Mouse (Mus musculus) thymus, postnatal 36 days (tissue): ENCODE results near the gene Kpna7.
"Not testable (repeated sequence)": the region's sequence is repeated elsewhere in the genome, so short reads cannot be mapped to it uniquely, and the experiment has no call there.

ENCODE experiments used
- DNase-seq, 2 experiments: peaks; one replicate each; pipeline ENCODE4 v3.0.0; 2022; ENCODE audit warnings: mixed read lengths in 2 of 2

The Kpna7 gene

DNA sequence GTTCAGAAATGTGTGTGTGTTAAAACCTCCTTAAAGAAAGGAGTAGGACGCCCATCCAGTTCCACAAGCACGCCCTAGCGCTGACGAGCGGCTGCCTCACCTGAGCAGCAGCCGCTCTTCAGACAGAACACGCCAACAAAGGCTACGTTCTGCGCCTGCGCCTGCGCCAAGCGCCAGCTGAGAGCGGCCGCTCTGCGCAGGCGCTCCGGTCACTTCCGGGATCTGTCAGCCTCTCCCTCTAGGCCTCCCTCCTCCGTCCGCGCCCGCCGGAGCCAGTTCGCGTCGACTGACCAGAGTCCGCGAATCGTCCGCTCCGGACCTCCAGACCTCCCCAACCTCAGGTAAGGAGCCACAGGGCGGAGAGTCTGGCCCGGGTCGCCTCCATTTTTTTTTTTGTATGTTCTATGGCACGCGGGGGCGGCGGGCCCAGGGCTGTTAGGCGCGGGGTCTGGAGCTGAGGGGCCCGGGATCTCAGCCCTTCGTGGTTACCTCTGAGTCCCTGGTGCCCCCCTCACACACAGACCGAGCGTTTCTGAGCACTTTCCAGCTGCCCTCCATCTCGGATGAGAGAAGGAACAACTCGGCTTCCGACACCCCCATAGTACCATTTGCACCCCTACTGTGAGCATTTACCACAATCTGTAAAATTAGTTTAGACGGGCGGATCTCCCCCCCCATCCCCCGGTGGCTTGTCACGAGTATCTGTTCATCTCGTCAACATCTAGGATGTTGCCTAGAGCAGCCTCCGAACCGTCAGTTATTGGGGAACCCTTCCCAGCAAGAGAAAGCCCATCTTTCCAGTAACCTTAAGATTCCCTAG lies at the start of gene Kpna7, which contains the start of gene Arpc1a:
TSS of gene Kpna7 (minus strand) at position 399 of the 820 bp plus-strand sequence.
TSS of gene Arpc1a (plus strand) at position 199 of the 820 bp plus-strand sequence.
- DNase-seq: peak; percentile 93 to 95

DNA sequence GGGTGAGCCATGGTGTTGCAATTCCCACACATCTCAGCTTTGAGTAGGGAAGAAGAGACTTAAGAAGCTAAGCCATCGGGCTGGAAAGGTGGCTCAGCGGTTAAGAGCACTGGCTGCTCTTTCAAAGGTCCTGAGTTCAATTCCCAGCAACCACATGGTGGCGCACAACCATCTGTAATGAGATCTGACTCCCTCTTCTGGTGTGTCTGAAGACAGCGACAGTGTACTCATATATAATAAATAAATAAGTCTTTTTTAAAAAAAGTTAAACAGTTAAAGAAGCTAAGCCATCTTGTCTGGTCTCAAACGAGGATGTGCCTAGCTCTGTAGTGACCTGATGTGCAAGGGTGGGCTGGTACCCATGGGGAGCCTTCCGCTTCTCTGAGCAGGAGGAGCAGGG lies 49.4 kb upstream of the Kpna7 start:
- DNase-seq: not testable (repeated sequence)

DNA sequence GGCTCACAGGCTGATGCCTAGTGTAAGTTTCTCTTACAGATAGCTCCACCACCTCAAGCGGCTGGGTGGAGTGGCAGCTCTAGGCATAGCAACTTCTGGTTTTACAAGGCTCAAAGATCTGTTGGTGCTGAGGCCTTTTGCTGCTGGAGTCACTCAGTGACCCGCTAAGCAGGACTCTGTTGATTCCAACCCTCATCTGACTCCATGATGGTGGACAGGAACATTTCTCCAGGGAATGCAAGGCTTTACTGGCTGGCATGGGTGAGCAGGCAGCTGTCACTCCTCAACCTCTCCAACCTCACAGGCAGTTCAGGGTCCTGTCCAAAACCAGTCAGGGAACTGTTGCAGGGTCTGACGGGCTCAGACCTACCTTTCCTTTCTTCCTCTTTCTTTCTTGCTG lies 47.2 kb upstream of the Kpna7 start:
- no peak for DNase-seq

DNA sequence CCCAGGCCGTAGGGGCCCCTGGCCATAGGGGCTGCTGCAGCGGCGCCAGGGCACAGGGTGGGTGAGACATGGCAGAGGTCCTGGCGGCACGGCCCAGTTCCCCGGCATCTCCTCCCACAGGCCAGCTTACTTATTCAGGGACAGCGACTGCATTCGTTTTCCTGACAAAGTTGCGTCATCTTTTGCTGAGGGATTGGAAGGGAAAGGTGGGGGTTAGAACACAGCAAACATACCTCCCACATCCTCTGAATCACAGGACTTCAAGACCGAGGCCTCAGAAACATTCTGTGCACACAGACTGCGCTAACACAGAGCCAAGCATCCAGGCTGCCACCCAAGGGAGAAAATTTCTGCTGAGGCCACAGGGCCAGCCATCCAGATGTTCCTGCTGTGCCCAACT lies 46.4 kb upstream of the Kpna7 start:
- no peak for DNase-seq

DNA sequence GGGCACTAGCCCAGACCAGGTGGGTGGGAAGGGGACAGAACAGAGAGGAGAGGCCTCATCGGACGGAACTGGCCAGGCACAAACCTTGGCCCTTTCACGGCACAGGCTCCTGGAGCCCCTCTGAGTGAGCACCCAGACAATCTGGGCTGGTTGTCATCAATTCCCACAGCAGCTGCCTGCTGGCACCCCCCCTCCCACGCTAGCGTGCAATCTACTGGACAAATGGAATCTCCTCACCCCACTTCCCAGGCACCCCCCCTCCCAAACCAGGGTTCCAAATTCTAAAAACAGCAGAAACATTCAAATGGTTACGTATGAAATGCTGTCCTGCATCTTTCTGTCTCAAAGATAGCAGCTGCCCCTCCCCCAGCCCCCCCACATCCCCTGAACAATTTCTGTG lies 45.9 kb upstream of the Kpna7 start:
- DNase-seq: not testable (repeated sequence)

DNA sequence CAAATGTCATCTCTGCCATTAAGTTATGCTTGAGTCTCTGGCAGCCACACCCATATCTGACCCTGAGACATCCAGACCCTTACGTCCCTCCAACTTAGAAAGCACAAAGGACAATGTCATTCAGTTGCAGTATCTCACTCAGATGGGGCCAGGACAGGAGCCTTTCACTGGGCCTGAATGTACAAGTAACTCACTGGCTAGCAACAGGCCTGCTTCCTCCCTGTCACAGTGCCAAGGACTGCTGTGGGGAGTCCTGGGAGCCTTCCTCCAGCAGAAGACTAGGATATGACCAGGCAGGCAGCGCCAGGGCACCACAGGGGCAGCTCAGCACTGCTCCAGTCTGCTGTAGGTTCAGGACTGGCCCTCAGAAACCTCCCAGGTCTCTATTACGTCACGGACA lies 45.3 kb upstream of the Kpna7 start:
- DNase-seq: no peak

DNA sequence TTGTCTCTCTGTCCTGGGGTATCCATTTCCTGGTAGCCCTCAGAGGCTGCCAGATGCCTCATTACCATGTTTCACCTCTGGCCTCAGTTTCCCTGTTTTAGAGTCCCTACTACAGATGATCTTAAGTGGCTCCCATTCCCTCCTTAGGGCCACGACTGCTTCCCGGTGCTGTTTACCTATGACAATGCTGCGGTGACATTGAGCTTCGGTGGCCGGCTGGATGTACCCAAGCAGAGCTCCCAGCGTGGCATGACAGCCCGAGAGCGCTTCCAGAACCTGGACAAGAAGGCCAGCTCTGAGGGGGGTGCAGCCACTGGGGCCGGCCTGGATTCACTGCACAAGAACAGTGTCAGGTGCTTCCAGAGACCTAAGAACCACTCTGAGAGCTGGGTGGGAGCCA lies 42.8 kb upstream of the Kpna7 start:
- DNase-seq: no peak

DNA sequence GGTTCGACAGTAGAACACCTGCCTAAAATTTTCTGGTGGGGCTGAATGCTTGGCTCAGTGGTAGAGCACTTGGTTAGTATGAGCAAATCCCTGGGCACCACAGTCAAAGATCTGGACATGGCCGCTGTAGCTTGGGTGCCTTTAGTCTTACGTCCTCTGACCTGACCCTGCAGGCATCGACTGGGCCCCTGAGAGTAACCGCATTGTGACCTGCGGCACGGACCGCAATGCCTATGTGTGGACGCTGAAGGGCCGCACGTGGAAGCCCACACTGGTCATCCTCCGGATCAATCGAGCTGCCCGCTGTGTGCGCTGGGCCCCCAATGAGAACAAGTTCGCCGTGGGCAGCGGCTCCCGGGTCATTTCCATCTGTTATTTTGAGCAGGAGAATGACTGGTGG lies 39.6 kb upstream of the Kpna7 start:
- DNase-seq: no peak

DNA sequence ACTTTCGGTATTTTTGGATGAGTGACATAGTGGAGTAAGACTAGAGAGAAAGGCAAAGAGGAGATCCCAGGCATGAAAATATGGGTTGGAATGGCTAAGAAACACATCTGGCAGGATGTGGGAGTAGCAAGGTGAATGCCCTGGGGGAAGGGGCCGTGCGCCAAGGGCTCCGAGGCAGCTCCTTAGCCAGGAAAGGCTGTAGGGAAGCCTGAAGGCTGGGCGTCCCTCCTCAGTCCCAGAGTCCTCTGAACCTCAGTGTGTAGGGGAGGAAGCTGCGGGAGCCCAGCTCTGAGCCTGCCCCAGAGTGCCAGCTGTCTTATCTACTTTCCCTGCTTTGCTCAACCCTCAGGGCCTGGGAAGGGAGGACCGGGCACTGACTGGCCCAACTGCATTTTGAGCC lies 37.1 kb upstream of the Kpna7 start:
- DNase-seq: no peak

DNA sequence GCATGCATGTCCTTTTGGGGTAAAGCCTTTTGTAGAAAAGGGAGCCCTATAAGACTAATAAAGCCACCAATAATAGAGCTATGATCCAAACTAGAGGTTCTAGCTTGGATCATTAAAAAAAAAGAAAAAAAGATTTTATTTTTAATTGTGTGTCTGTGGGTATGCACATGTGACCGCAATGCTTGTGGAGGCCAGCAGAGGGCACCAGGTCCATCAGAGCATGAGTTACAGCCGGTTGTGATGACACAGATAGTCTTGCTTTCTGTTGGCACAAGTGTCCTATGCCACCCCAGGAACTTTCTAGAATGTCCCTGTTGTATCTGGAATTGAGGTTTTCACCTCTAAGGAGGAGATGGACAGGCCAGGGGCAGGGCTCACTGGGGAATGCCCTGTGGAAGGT lies 35.6 kb upstream of the Kpna7 start:
- DNase-seq: no peak

DNA sequence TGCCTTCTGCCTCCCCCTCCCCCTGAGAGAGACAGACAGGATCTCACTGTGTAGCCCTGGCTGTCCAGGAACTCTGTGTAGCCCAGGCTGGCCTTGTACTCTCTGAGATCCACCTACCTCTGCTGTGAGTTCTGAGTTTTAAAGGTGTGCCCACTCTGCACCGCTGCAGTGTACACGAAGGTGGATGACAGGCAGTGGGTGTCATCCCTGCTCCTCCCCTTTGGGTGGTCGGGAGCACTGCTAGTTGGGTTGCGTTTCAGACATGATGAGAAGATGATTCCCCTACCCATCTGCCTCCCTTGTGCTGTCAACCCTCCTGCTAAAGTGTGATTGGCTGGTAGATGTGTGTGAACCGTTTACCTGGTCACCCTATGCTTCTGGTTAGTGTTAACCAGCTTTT lies 34.6 kb upstream of the Kpna7 start:
- no peak for DNase-seq

DNA sequence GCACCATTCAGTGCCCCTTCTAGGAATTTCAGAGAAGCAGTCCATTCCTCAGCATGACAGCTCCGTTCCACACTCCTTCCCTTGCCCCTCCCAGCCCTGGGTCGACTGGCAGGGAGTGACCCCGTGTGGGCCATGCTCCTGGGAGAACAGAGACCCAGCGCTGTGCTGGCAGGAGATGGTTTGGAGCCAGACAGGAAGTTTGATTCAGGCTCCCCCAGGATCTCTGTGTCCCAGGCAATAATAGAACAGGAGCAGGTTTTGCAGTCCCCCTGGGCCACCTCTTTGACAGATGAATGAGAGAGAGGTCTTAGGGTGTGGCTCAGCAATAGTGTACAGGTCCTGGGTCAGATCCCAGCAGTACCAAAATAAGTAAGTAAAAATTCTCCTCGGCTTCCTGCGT lies 34.2 kb upstream of the Kpna7 start:
- no peak for DNase-seq

DNA sequence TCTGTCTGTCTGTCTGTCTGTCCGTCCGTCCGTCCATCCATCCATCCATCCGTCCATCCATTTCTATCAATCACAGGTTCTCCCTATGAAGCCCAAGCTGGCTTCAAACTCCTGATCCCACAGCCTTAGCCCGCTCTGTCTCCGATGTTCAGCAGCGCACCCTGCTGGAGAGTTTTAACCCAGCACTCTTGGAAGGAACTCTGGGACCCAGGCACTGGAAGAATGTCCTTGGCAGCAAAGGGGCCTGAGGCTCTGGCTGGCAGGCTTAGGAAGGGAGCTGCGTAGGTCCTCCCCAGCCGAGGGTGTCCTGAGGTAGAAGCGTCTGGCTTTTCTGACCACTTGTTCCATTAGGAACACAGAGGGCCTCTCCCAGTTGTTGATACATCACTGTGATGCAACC lies 33.1 kb upstream of the Kpna7 start:
- DNase-seq: peak; percentile 64

DNA sequence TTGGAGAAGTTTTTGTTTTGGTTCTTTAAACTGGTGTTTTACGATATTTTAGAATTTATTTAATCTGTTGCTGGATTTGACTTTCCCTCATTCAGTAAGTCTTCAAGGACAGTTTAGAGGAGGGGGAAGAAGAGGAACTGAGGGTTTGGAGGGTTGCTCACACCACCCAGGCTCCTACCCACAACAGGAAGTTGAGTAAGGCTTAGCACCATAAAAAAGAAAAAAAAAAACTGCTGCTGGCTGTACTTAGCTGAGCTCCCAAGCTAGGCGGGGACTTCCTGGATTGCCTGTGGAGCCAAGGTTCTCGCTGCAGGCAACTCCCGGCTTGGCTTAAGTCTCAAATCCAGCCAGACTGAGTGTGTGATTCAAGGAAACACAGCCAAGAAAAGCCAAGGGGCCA lies 32.5 kb upstream of the Kpna7 start:
- peak; percentile 49 to 68 for DNase-seq

DNA sequence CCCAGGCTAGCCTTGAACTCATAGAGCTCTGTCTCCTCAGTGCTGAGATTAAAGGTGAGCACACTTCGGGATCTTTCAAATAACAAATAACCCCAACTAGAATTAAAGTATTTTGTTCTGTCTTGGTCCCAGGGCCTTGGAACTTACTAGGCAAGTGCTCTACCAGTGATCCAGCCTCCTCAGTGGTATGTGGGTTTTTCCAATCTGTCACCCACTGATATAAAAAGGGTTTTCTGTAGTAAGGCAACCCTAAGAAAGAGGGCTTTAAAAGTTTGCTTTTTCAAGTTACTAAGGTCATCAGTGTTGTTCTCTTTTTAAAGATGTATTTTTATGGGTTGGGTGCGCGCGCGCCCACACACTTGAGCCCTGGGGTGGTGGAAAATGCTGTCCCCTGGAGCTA lies 31.9 kb upstream of the Kpna7 start:
- no peak for DNase-seq

DNA sequence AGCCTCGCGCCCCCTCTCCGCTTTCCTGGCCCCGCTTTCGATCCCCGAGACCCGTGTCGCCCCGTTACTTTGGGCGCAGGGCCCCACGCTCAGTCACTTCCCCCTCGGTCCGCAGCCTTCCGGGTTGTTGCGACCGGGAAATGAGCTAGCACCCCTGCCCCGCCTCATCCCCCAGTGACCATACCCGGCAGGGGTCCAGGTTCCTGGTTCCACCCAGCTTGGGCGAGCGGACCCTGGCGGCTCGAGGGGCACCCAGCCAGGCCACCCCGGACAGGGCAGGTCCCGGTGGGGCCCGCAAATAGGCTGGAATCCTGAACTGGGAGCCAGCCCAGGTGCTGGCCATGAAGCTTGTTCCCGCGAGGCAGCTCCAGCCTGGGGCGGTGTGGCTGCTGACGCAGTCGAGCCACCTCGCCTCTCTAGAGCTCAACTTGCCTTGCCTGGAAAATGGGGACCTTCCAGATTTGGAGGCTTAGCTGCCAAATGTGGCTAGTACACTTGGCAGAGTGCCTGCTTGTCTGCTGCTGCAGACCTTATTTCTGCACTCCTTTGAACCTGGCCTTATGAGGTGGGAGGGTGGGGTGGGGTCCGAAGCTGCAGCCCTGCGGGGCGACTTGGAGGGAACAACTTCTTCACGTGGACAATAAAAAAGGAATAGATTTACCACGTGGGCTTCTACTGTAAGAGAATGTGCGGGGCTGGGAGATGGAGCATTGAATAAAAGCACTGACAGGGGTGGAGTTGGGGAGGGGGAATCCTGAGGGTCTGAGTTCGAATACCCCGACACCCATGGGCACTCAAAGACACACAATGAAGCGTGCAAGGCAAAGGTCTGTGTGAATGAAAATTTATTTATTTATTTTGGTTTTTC lies 31.0 kb upstream of the Kpna7 start:
- DNase-seq: peak; percentile 69 to 76

DNA sequence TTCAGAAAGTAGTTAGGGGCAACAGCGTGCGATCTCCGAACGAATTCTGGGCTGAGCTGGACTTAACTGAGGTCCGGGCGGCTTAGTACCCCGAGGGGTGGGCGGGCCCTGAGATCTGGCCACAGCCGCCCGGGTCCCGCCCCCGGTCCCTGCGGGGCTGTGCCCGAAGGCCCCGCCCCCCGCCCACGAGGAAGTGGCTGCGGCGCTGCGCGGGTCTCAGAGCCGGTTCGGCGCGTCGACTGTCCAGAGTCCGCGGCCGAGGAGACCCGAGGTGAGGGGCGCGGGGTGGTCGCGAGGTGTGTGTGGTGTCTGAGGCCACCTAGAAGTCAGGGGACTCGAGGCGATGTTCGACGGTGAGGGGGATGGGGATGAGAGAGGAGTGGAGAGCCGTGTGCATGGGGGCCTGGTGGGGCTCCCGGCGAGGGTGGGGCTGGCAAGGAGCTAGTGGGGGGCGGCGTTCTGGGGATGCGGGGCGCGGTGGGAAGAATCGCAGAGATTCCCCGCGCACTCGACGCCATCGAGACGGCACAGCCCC lies 30.3 kb upstream of the Kpna7 start, which contains the start of gene Arpc1b:
TSS of gene Arpc1b (plus strand) at position 145 of the 535 bp plus-strand sequence.
- DNase-seq: peak; percentile 70 to 76

DNA sequence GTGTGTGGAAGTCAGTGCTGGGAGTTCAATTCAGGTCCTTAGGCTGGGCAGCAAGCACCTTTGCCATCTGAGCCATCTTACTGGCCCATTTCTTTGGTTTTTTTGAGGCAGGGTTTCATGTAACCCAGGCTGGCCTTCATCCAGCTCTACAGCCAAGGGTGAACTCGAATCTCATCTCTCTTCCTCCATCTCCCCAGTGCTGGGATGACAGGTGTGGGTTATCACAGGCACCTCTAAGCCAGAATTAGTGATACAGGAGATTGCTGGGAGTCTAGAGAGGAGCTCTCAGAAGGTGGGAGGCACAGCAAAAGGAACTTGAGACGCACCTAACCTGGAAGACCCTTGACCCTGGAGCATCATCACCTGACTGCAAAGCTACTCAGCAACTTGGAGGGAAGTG lies 29.6 kb upstream of the Kpna7 start:
- DNase-seq: no peak

DNA sequence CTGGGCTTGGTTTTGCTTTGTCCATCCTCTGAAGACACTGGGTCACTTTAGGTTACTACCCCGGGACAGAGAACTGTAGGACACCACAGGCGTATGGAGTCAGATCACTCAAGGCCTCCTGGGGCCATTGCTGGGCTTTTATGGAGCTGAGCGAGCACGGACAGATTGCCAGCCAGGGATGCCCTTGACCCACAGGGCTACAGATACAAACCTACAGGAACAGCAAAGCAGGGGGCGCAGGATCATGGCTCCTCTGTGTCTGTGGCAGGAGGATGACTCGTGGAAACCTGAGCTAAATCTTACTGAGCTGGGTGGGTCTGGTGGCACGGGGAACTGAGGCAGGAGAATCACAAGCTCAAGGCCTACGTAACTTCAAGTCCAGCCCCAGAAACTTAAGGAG lies 28.7 kb upstream of the Kpna7 start:
- DNase-seq: no peak

DNA sequence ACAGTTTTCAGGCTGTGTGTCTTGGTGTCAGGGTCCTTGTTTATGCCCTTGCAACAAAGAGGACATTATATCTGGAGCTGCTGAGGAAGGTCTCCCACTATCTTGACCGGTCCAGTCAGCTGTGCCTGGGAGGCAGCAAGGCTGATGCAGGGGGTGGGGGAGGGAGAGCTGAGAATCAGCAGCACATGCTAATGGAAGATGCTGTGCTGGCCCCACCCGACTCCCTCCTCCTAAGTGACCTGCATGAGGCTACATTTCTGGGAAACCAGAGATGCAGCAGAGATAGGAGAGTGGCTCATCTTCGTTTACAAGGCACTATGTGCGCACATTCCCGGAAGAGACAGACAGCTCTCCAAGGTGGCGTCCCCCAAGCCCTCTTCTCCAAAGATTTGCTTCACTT lies 26.6 kb upstream of the Kpna7 start:
- no peak for DNase-seq

DNA sequence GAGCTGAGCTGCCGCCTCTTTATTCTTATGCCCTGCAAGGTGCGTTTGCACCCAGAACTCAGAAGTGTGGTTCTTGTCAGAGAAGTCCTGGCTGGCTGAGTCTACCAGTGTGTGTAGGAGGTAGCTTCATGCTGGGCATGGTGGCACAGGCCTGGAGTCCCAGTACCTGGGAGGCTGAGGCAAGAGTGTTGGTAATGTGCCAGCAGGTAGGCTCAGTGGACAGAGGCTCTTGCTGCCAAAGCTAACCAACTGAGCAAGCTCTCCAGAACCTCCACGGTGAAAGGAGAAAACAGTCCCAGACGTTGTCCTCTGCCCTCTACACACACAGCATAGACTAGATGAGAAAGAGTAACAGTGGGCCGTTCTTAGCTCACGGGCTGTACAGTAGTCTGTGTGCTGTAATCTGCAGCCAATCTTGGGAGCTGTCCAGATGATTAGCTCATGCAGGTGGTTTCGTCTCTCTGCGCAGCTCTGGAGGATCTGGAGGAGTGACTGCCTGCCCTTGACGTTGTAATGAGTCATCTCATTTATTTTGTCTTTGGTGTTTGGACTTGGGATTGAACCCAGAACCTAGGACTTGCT lies 22.0 kb upstream of the Kpna7 start:
- no peak for DNase-seq

DNA sequence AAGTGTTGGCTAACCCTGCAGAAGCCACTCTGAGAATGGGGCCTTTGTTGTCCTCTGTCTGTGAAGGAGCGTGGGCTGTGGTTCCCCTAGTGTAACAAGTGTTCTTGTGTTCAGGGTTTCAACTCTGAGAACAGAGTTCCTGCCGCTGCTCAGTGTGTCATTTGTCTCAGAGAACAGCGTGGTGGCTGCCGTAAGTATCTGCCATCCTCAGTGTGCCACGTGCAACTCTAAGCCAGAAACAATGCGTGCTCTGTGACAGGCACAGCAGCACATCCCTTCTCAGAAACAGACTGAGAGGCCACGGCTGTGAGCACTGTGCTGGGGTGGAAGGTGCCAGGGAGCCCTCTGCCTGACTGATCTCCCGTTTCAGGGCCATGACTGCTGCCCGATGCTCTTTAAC lies 20.5 kb upstream of the Kpna7 start:
- no peak for DNase-seq

DNA sequence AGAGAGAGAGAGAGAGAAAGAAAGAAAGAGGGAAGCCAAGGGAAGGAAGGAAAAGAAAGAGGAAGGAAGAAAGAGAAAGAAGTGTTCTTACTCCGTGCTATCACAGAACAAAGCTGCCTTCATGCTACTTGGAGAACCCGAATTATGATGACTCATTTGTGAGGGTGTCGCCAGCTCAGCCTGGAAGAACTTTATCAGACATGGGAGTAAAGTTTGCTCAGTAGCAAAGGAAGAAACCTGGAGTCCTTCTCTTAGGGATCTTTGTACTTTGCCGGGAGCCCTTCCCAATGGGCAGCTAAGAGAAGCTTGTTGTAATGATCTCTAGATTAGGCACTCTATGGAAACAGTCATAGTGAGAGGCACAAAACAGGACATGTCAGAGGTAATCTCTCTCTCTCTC lies 18.9 kb upstream of the Kpna7 start:
- no peak for DNase-seq
